ENCODE assay signal across 16 mouse cellular contexts in genomic region chr1:74565834-74566233, GRCm38 (mm10). TPM values are rescaled to one million over a fixed set of nuclear protein-coding genes. Genes with fewer than 3 reads are reported as not detected.
"Had no signal": no experiment of that assay in that cellular context is flagged by ENCODE, and none has a peak within 500 bp of the region (broad histone marks: within the 10 kb centered on the region; RNA-seq: fewer than 3 reads in every experiment).

No protein-coding gene starts in this region.

- DNase-seq: gastrocnemius, postnatal 14 days; gastrocnemius, postnatal 36 days; heart, adult 18-20 months; heart, postnatal 10 days; kidney, adult 18-20 months; kidney, adult 8-10 months; kidney, postnatal 10 days; kidney, postnatal 25 days; kidney, postnatal 4 days; liver had no signal

- ATAC-seq: hindbrain, embryonic 16.5 days; inflammation-experienced regulatory T-cells, adult 6 months; intestine, embryonic 15.5 days; intestine, postnatal 0 days had no signal

RNA-seq across cellular contexts. Expression of gene Plcd4, which starts 23.1 kb away (rescaled TPM):
- total RNA-seq: heart, postnatal 10 days; heart, postnatal 25 days; hematopoietic stem cell, adult 5-6 weeks had no signal
